Mouse (Mus musculus) right cerebral cortex, adult 18-20 months (tissue): ENCODE data around the gene Alg1.
"Not testable (repeated sequence)": the region's sequence is repeated elsewhere in the genome, so short reads cannot be mapped to it uniquely, and the experiment has no call there.

Experiments used
- DNase-seq: peaks from one replicate; pipeline ENCODE4 v3.0.0; 2022; ENCODE audit warnings: mixed read lengths

The Alg1 gene

DNA sequence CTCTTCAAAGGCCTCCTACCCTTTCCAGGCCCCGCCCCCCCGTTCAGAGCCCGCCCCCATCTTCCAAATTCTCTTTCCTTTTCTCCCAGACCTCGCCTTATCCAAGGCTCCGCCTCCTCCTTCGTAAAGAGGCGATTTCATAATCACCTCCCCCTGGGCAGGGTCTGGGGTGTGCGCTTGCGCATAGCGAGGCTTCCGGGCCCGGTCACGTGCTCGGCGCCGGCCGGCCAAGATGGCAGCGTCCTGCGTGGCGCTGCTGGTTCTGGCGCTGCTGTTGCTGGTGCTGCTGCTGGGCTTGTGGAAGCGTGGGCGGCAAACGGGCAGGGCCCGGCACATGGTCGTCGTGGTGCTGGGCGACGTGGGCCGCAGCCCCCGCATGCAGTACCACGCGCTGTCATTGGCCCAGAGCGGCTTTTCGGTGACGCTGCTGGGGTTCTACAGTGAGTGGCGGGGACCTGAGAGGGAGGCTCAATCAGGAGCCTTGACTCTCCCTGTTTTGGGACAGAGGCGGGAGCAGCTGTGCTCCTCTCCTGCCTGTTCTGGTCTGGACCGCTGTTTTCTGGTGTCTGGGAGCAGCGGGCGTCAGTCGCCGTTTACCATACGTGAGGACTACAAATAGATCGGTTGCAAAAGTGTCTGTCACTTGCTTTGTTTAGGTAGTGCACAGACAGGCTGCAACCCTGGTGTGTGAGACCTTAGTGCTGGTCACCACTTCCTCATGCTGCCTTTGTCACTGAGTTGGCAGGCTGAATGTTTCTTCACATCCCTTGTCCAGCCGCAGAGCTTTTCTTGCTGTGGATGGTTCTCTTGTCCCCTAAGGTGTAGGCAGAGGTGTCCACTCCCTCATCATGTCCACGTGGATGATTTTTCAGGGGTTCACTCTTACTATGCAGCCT is at the start of gene Alg1:
TSS of gene Alg1 (plus strand) at position 204 of the 896 bp plus-strand sequence.
- peak; percentile 96 for DNase-seq

GRCm38 (mm10) chr16:5184101-5184500 is 49.3 kb upstream of the Alg1 start:
- no peak for DNase-seq

DNA sequence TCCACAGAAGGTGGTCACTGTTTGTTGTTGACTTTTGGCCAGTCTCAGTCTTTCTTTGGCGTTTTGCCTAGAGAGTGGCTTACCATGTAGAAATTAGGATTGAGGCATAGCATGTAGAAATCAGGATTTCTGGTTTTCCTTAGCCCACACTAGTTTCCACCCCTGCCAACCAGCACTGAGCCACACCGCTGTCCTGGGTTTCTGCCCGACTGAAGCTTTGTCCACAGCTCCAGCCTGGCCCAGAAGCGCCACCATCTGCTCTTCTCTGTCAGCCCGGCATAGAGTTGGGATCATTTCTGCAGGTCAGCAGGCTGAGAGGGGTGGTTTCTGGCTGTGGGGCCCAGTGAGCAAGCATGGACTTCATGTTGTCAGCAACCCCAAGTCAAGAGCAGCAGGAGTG is 48.5 kb upstream of the Alg1 start:
- DNase-seq, result no peak

DNA sequence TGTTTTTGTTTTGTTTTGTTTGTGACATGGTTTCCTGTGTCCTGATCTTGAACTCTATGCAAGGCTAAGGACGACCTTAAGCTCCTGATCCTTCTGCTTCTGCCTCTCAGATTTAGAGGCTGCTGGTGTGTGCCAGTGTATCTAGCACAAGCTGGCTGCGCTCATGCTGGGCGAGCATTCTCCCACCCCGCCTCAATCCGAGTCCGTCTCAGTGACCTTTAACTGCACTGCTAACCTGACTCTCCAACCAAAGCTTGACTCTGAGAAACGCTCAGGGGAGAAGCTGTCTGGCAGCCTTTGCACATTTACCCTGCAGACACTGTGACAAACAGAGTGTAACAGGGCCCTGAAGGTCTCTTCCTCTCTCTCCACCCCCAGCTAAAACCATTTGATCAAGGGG is 47.7 kb upstream of the Alg1 start:
- DNase-seq, result no peak

GRCm38 (mm10) chr16:5186234-5186633 is 47.2 kb upstream of the Alg1 start:
- DNase-seq, result peak; percentile 66

- peak; percentile 53 for DNase-seq
These were observed 38.3 kb upstream of the Alg1 start for GRCm38 (mm10) chr16:5195080-5195479.

GRCm38 (mm10) chr16:5202681-5203080 is 30.7 kb upstream of the Alg1 start:
- peak; percentile 47 for DNase-seq

GRCm38 (mm10) chr16:5203200-5203599 is 30.2 kb upstream of the Alg1 start:
- no peak for DNase-seq

GRCm38 (mm10) chr16:5203668-5204433 is 29.6 kb upstream of the Alg1 start, which contains the start of gene Nagpa:
Gene Nagpa (minus strand): TSS chr16:5204012.
- peak; percentile 85 for DNase-seq

DNA sequence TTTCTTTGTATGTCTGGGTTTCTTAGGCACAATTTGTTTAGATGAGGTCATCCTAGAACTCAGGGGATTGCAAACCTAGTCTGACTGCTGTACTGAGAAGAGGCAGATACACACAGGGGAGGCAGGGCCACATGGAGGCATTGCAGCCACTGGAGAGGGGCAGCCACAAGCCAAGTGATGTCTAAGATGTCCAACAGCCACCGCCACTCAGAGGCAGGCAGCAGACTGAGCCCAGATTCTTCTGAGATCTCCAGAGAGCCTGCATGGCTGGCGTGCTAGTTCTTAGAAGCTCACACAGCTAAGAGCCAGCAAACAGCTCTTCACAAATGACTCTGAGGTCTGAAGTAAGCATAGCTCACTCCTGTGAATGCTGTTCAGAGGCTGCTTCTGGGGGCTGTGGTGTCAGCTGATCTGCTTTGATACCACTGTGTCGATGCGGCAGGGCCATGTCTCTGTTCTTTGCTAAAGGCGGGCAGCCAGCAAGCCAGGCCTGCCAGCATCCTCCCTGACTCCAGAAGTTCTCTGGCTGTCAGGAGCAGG is 27.9 kb upstream of the Alg1 start:
- no peak for DNase-seq

DNA sequence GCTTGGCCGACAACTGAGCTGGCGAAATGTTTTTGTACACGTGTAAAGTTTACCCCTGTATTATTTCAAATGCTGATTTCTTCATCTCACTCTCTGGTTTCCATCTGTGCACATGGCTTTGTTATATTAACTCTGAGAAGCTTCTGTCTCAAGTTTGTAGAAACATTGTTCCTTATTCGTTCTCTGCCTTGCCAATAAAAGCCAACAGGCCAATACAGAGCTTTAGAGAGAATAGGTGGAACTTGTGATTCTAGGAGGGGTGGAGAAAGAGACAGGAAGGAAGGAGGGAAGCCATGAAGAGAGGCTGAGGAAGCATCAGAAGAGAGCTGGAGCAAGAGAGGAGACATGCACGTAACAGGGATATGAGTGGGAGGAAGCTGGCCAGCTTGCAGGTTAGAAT is 27.4 kb upstream of the Alg1 start:
- no peak for DNase-seq

DNA sequence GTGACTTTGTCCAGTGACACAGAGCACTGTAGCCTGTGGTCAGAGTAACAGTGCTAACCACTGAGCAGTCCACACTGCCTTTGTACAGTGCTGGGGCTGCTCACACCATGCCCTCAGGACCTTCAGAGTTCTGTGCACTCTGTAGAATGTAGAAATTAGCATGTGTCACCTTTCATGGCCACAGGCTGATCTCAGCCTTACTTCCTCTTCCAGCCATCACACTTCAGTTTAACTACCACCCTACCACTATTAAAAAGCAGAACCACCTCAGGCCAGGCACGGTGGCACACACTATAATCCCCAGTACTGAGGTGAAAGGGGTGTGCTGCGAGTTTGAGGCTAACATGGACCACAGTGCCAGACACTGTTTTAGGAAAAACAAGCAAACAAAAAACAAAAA is 23.1 kb upstream of the Alg1 start:
- no peak for DNase-seq

DNA sequence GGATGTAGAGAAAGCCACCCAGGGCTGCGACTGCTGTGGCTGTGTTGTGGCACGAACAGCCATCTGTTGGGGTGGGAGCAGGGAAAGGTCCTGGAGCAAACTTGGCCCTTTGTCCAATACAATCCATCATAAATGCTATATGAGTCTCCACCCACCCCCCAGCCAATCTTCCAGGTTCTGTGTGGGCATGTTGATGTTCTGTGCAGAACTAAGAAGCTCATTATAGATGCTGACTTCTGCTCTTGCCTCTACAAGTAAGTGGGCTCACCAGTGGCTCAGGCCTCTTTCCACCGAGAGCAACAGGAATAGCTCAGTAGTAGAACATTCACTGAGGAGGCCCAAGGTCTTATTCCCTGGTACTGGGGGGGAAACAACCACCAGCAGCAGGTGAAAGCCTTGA is 21.3 kb upstream of the Alg1 start:
- DNase-seq, result peak; percentile 29

DNA sequence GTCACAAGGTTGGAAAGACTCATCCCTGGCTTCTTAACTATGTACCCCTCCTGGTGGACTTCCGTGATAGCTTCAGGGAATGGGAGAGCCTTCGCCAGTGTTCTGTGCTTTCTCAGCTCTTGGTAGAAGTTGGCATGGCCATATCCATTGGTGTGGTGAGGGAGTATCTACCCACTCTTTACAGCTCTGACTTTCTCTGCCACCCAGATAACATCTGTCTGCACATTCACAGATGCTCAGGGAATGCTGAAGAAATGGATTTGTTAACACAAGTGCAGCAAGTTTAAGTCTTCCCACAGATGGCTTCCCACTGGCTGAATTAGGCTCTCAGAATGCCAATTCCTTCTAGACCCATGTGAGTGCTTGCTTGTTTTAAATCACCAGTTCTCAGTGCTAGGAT is 19.3 kb upstream of the Alg1 start:
- peak; percentile 26 for DNase-seq

- DNase-seq, result no peak
These were observed 16.7 kb upstream of the Alg1 start for GRCm38 (mm10) chr16:5216686-5217085.

DNA sequence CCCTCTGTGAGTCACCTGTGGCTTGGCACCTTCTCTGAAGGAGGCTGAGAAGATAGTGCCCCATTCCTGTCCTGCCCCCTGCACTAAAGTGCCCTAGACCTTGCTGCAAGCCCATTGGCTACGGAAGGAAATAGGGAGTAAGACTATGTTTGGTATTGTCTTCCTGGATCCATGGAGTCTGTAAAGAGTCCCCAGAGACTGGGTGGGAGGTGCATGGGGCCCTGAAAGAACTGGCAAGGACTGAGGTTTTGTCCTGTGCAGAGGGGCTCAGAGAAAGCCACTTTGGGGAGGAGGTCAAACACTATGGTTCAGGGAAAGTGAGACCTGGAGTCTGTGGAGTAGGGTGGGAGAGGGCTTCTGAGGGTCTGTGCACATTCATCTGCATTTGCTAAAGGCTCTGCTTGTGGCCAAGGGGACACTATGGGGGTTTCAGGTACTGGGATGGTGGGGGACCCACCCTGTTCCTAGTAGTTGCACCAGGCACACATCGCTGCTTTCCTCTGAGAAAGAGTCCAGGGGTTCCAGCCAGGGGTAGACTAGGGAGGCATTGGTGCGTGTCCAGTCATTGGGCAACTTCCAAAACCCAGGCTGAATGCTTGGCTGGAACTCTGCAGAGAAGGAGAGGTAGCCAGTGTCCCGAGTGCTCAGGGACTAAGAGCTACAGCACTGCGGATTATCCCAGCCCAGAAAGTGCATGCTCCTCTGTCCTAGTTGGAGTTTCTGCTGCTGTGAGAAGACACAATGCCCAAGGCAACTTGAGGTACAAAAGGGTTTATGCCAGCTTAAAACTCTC is 15.9 kb upstream of the Alg1 start:
- no peak for DNase-seq

DNA sequence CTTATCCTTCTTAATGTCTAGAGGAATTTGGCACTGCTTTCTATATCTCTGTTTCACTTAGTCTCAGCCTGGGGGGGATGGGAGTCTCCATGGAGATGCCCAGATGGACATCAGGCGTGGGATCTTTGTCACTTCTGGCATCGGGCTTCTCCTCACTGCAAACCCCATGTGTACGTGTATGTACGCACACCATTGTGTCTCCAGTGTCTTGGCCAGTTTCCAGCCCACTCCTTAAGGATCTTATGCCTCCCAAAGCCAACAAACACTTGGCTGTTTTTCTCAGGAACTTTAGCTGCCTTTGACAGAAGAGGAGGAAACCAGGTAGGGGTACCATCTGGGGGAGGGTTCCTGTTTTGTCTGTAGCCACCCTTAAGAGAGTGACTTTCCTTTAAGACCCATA is 12.0 kb upstream of the Alg1 start:
- DNase-seq, result no peak

GRCm38 (mm10) chr16:5222140-5222539 is 11.3 kb upstream of the Alg1 start, which contains the start of gene AU021092:
Gene AU021092 (minus strand): TSS chr16:5222299.
- no peak for DNase-seq

DNA sequence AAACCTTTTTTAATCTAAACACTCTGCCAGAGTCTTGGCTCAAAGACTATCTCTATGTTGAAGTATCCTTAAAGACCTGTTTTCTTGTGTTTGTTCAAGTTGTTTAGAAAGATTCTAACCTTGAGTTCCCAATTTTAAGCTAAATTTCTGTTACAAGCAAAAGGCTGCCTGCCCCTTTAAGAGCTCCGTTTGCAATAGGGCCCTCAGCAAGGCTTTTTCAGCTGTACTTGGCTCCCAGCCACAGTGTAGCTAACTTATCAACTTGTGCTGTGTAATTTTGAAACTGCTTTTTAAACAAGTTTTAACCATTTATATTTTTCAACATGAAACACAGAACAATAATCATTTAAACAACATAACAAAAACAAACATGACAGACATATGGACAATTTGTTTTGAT is 6.9 kb upstream of the Alg1 start:
- not testable (repeated sequence) for DNase-seq

GRCm38 (mm10) chr16:5227501-5227900 is 5.9 kb upstream of the Alg1 start:
- not testable (repeated sequence) for DNase-seq

DNA sequence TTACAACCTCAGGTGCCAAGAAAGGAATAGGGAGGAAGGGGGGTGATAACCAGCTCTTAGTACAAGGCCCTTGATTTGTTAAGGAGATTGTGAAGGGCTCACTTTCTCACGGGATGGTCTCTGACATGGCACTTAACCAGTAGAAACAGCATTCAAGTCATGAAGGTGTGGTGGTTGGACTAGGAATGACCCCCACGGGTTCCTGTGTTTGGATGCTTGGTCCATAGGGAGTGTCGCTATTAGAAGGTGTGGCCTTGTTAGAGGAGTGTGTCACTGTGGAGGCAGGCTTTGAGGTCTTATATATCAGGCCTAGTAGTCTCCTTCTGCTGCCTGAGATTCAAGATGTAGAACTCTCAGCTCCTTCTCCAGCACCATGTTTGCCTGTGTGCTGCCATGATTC is 5.3 kb upstream of the Alg1 start:
- DNase-seq, result not testable (repeated sequence)

DNA sequence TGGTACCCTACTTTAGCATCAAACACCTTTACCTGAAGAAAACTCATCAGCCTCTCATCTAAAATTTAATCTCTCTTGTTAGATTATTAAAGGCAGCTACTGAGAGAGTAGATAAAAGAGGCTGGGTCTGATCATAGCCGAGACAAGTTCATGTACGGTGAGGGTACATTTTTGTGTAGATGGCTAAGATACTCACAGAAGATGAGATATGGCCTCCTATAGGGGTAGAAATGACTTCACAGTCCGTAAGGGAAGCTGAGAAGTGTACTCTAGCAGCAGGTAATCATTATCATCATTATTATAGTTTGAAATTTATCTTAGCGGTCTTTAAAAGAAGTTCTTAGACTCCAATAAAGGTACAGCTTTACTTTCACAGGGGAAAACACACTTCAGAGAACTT is 439 bp upstream of the Alg1 start:
- DNase-seq, result no peak

GRCm38 (mm10) chr16:5242355-5242754 is 8.9 kb downstream of the Alg1 start:
- DNase-seq, result no peak
